In genomic region chr3:16939127-16939526, GRCm38 (mm10) we compare ENCODE assay signal across 20 mouse cellular contexts.
A peak's percentile ranks its signal among the peaks of the same experiment; 100 is the strongest.
DNase-seq lines count a peak whose midpoint lies in the region; ATAC-seq and TF ChIP-seq lines count a peak whose summit lies in the region.
"Had no signal": no experiment of that assay in that cellular context is flagged by ENCODE, and none has a peak within 500 bp of the region (broad histone marks: within the 10 kb centered on the region; RNA-seq: fewer than 3 reads in every experiment).

No protein-coding gene starts in this region.

- no peaks in the 10 kb centered on the region for H3K9me3 ChIP-seq in forebrain, embryonic 12.5 days
- no peaks in the 10 kb centered on the region for H3K9me3 ChIP-seq in forebrain, embryonic 16.5 days (ENCODE audit: control insufficient read depth, low read length)
- H3K9me3 ChIP-seq in hindbrain, embryonic 16.5 days (ENCODE audit: control insufficient read depth, low read length): no peaks in the 10 kb centered on the region
- H3K9me3 ChIP-seq in midbrain, embryonic 16.5 days (replicated peaks; ENCODE audit: control insufficient read depth, low read length, poor library complexity, severe bottlenecking): no peaks in the 10 kb centered on the region
- H3K9me3 ChIP-seq: heart, embryonic 10.5 days; intestine, embryonic 15.5 days; kidney, embryonic 15.5 days; liver, embryonic 12.5 days had no signal

- peaks cover 24% of the 10 kb centered on the region for H3K4me1 ChIP-seq in forebrain, embryonic 12.5 days
- peaks cover 9% of the 10 kb centered on the region for H3K4me1 ChIP-seq in forebrain, embryonic 16.5 days (replicated peaks; ENCODE audit: control insufficient read depth, insufficient read depth, low read length)
- peaks cover 11% of the 10 kb centered on the region for H3K4me1 ChIP-seq in hindbrain, embryonic 16.5 days (ENCODE audit: control insufficient read depth, insufficient read depth, low read depth, low read length)
- peaks cover 20% of the 10 kb centered on the region for H3K4me1 ChIP-seq in midbrain, embryonic 16.5 days (ENCODE audit: control insufficient read depth, insufficient read depth, low read length)
- no peaks in the 10 kb centered on the region for H3K4me1 ChIP-seq in thymus, adult 2 months (replicated peaks; ENCODE audit: control insufficient read depth, insufficient read depth, low read length)
- H3K4me1 ChIP-seq: heart, embryonic 10.5 days; intestine, embryonic 15.5 days; kidney, embryonic 15.5 days; liver, embryonic 12.5 days had no signal

- H3K4me3 ChIP-seq in forebrain, embryonic 12.5 days (replicated peaks): no peak overlapping the region
- H3K4me3 ChIP-seq in forebrain, embryonic 16.5 days (replicated peaks; ENCODE audit: low read length): no peak overlapping the region
- no peak overlapping the region for H3K4me3 ChIP-seq in hindbrain, embryonic 16.5 days (ENCODE audit: low read length)
- H3K4me3 ChIP-seq in midbrain, embryonic 16.5 days (ENCODE audit: low read depth, low read length): no peak overlapping the region
- no peak overlapping the region for H3K4me3 ChIP-seq in thymus, adult 2 months (ENCODE audit: control insufficient read depth, insufficient read depth, low read length)
- H3K4me3 ChIP-seq: heart, embryonic 10.5 days; intestine, embryonic 15.5 days; kidney, embryonic 15.5 days; liver, embryonic 12.5 days; myocyte had no signal

- WGBS in forebrain, embryonic 12.5 days: 57% methylated on average over 5 of the region's 5 CpGs
- 42% methylated on average over 5 of the region's 5 CpGs for WGBS in forebrain, embryonic 16.5 days
- WGBS in hindbrain, embryonic 16.5 days: 55% methylated on average over 5 of the region's 5 CpGs
- WGBS in midbrain, embryonic 16.5 days: 55% methylated on average over 5 of the region's 5 CpGs
- 96% methylated on average over 5 of the region's 5 CpGs for WGBS in thymus, adult 2 months

- DNase-seq in thymus, adult 2 months: no peak
- DNase-seq in adrenal gland, adult 2 months: no peak
- DNase-seq: adrenal gland, postnatal 10 days; B cell, adult 2 months; cerebellum, adult 11-12 months; cerebellum, postnatal 25 days; heart, postnatal 10 days; lung, embryonic 14.5 days; right cerebral cortex, postnatal 14 days; thymus, postnatal 4 days had no signal

- no peak for TF ChIP-seq POLR2A in thymus, adult 2 months (IDR thresholded peaks at IDR 0.05; ENCODE audit: control insufficient read depth, extremely low read depth, insufficient read depth, low read length, poor library complexity)

- TF ChIP-seq CTCF in thymus, adult 2 months (IDR thresholded peaks at IDR 0.05; ENCODE audit: borderline replicate concordance, control insufficient read depth, extremely low read depth, insufficient read depth, low read length, poor library complexity): no peak

- peak; percentile 25 for ATAC-seq in forebrain, embryonic 12.5 days (ENCODE audit: low FRiP score)
- peak; percentile 20; the same call in 1 of the 2 replicates for ATAC-seq in forebrain, embryonic 16.5 days
- ATAC-seq in hindbrain, embryonic 16.5 days: no peak
- ATAC-seq in midbrain, embryonic 16.5 days: no peak
- no peak for ATAC-seq in frontal cortex, adult (ENCODE audit: low TSS enrichment)
- ATAC-seq: intestine, embryonic 15.5 days; liver, embryonic 12.5 days had no signal

- H3K36me3 ChIP-seq in forebrain, embryonic 12.5 days (replicated peaks): no peaks in the 10 kb centered on the region
- H3K36me3 ChIP-seq in forebrain, embryonic 16.5 days (ENCODE audit: control insufficient read depth, insufficient read depth): no peaks in the 10 kb centered on the region
- no peaks in the 10 kb centered on the region for H3K36me3 ChIP-seq in hindbrain, embryonic 16.5 days (ENCODE audit: control insufficient read depth, insufficient read depth, low read length)
- no peaks in the 10 kb centered on the region for H3K36me3 ChIP-seq in midbrain, embryonic 16.5 days (ENCODE audit: control insufficient read depth, insufficient read depth, low read length)
- H3K36me3 ChIP-seq in thymus, adult 2 months (ENCODE audit: control insufficient read depth, insufficient read depth, low read length): no peaks in the 10 kb centered on the region
- H3K36me3 ChIP-seq: heart, embryonic 10.5 days; intestine, embryonic 15.5 days; kidney, embryonic 15.5 days; liver, embryonic 12.5 days had no signal

- H3K4me2 ChIP-seq in forebrain, embryonic 12.5 days: peak overlapping the region; percentile 42
- H3K4me2 ChIP-seq in forebrain, embryonic 16.5 days (ENCODE audit: low read length): peak overlapping the region; percentile 50
- H3K4me2 ChIP-seq in hindbrain, embryonic 16.5 days (ENCODE audit: low read length): peak overlapping the region; percentile 44; the same call in 1 of the 2 replicates
- peak overlapping the region; percentile 31; the same call in 1 of the 2 replicates for H3K4me2 ChIP-seq in midbrain, embryonic 16.5 days (ENCODE audit: low read length)
- H3K4me2 ChIP-seq: intestine, embryonic 15.5 days; kidney, embryonic 15.5 days; liver, embryonic 12.5 days; lung, embryonic 14.5 days had no signal

- H3K27ac ChIP-seq in forebrain, embryonic 12.5 days: peak overlapping the region; percentile 84
- peak overlapping the region; percentile 94 for H3K27ac ChIP-seq in forebrain, embryonic 16.5 days (ENCODE audit: low read length)
- H3K27ac ChIP-seq in hindbrain, embryonic 16.5 days (ENCODE audit: low read depth, low read length): peak overlapping the region; percentile 77
- H3K27ac ChIP-seq in midbrain, embryonic 16.5 days (ENCODE audit: low read length): peak overlapping the region; percentile 95
- no peak overlapping the region for H3K27ac ChIP-seq in thymus, adult 2 months (ENCODE audit: control insufficient read depth, insufficient read depth, low read length)
- H3K27ac ChIP-seq: heart, embryonic 10.5 days; intestine, embryonic 15.5 days; kidney, embryonic 15.5 days; liver, embryonic 12.5 days had no signal

- no peaks in the 10 kb centered on the region for H3K27me3 ChIP-seq in forebrain, embryonic 12.5 days
- H3K27me3 ChIP-seq in forebrain, embryonic 16.5 days (replicated peaks; ENCODE audit: control insufficient read depth, insufficient read depth, low read length): no peaks in the 10 kb centered on the region
- H3K27me3 ChIP-seq in hindbrain, embryonic 16.5 days (replicated peaks; ENCODE audit: control insufficient read depth, insufficient read depth, low read length): no peaks in the 10 kb centered on the region
- no peaks in the 10 kb centered on the region for H3K27me3 ChIP-seq in midbrain, embryonic 16.5 days (ENCODE audit: control insufficient read depth, insufficient read depth, low read depth, low read length)
- H3K27me3 ChIP-seq in thymus, adult 2 months (ENCODE audit: control insufficient read depth, insufficient read depth, low read length): no peaks in the 10 kb centered on the region
- H3K27me3 ChIP-seq: intestine, embryonic 15.5 days; kidney, embryonic 15.5 days; liver, embryonic 12.5 days had no signal

- H3K9ac ChIP-seq in forebrain, embryonic 12.5 days: no peak overlapping the region
- no peak overlapping the region for H3K9ac ChIP-seq in forebrain, embryonic 16.5 days (replicated peaks; ENCODE audit: low read depth, low read length)
- no peak overlapping the region for H3K9ac ChIP-seq in hindbrain, embryonic 16.5 days (ENCODE audit: low read depth, low read length)
- peak overlapping the region; percentile 60; the same call in 1 of the 2 replicates for H3K9ac ChIP-seq in midbrain, embryonic 16.5 days (ENCODE audit: low read depth, low read length)
- H3K9ac ChIP-seq: intestine, embryonic 15.5 days; kidney, embryonic 15.5 days; liver, embryonic 12.5 days; lung, embryonic 14.5 days had no signal

Comparison
In these comparisons a context has a peak if more than half of its experiments do, and no peak if none do; other contexts are left out.
1. ATAC-seq: peak in forebrain, embryonic 12.5 days (single experiment) and forebrain, embryonic 16.5 days (single experiment); none in hindbrain, embryonic 16.5 days (single experiment), midbrain, embryonic 16.5 days (single experiment) and frontal cortex, adult (single experiment).
2. Peak in every context shown above with its lines, with median percentiles within 50 percentile points of each other: H3K4me2 ChIP-seq.